Mouse (Mus musculus): Measurements from ENCODE around the gene Cog1. TPM values are rescaled to one million over a fixed set of nuclear protein-coding genes. Genes with fewer than 3 reads are reported as not detected.
"Not testable (repeated sequence)": the region's sequence is repeated elsewhere in the genome, so short reads cannot be mapped to it uniquely, and the experiment has no call there.

Gene Cog1
- polyA plus RNA-seq, 1 experiment from 2014 or later, result 37.7 TPM

GRCm38 (mm10) chr11:113651206-113651906 lies 2.4 kb downstream of the Cog1 start:
- ATAC-seq (no peak), DNase-seq (ENCODE audit: low read depth, low spot score) (no peak)
- CTCF ChIA-PET, result interaction anchor here (1.0 to 3.1 kb wide), 8 partner anchors 9 to 477 kb away, joined by 3 to 10 read pairs (median 5); no protein-coding TSS in a partner anchor

DNA sequence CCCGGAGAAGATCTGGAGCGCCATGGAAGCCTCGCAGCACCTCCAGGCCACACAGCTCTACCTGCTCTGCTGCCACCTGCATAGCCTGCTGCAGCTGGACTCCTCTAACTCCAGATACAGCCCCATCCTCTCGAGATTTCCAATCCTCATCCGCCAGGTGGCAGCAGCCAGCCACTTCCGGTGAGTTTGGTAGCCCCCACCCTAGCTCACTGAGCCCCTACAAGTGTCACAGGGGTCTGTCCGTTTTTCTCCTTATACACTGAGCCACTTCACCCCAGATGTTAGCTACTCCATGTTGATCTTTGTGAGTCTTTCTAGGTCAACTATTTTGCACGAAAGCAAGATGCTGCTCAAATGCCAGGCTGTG lies 2.9 kb downstream of the Cog1 start:
- ChIA-PET POLR2A (interaction anchor here (0.6 to 1.5 kb wide), 2 partner anchors 14 to 26 kb away, joined by 3 to 4 read pairs; no protein-coding TSS in a partner anchor), CTCF (interaction anchor here (1.0 to 3.1 kb wide), 8 partner anchors 8 to 478 kb away, joined by 3 to 10 read pairs (median 5); no protein-coding TSS in a partner anchor)
- peak; percentile 71 for TF ChIP-seq CTCF (IDR thresholded peaks at IDR 0.05)
- no peaks in the 10 kb centered on the region for H3K27me3 ChIP-seq
- ATAC-seq, result no peak
- in situ Hi-C loops (cut with MboI; ENCODE audit: low pct_unique_long_range_greater_than_20kb), result loop anchor here (5.0 kb wide), 1 partner anchor 160 kb away; no protein-coding TSS in a partner anchor
- no peak for DNase-seq (ENCODE audit: low read depth, low spot score)

More at GRCm38 (mm10) chr11:113651206-113651906, 2.4 kb downstream of the Cog1 start:
- no peaks in the 10 kb centered on the region for H3K27me3 ChIP-seq
- no peak for TF ChIP-seq CTCF (IDR thresholded peaks at IDR 0.05)
- in situ Hi-C loops (cut with MboI; ENCODE audit: low pct_unique_long_range_greater_than_20kb), result loop anchor here (5.0 kb wide), 1 partner anchor 161 kb away; no protein-coding TSS in a partner anchor
- POLR2A ChIA-PET, result interaction anchor here (0.6 to 1.5 kb wide), 2 partner anchors 14 to 27 kb away, joined by 3 to 4 read pairs; no protein-coding TSS in a partner anchor

GRCm38 (mm10) chr11:113652516-113652915 lies 3.5 kb downstream of the Cog1 start:
- no peak for DNase-seq (ENCODE audit: low read depth, low spot score)
- H3K27me3 ChIP-seq, result no peaks in the 10 kb centered on the region
- CTCF ChIA-PET, result interaction anchor here (1.3 to 3.1 kb wide), 5 partner anchors 12 to 164 kb away, joined by 3 to 10 read pairs (median 4); no protein-coding TSS in a partner anchor
- no peak for ATAC-seq
- in situ Hi-C loops (cut with MboI; ENCODE audit: low pct_unique_long_range_greater_than_20kb), result loop anchor here (5.0 kb wide), 1 partner anchor 160 kb away; no protein-coding TSS in a partner anchor
- POLR2A ChIA-PET, result interaction anchor here (1.5 kb wide), 1 partner anchor 26 kb away, joined by 3 read pairs; no protein-coding TSS in a partner anchor
- TF ChIP-seq CTCF (IDR thresholded peaks at IDR 0.05), result no peak

- H3K27me3 ChIP-seq, result no peaks in the 10 kb centered on the region
- in situ Hi-C loops (cut with MboI; ENCODE audit: low pct_unique_long_range_greater_than_20kb), result loop anchor here (5.0 kb wide), 1 partner anchor 158 kb away; no protein-coding TSS in a partner anchor
- ChIA-PET POLR2A (interaction anchor here (0.9 kb wide), 1 partner anchor 30 kb away, joined by 3 read pairs; the partner anchor contains the start of genes D11Wsu47e and Fam104a), CTCF (interaction anchor here (0.9 to 3.1 kb wide), 4 partner anchors 10 to 358 kb away, joined by 3 to 10 read pairs (median 4); no protein-coding TSS in a partner anchor)
- DNase-seq (ENCODE audit: low read depth, low spot score) (no peak), ATAC-seq (no peak)
- no peak for TF ChIP-seq CTCF (IDR thresholded peaks at IDR 0.05)
Measured at GRCm38 (mm10) chr11:113654105-113654504, 5.1 kb downstream of the Cog1 start.

DNA sequence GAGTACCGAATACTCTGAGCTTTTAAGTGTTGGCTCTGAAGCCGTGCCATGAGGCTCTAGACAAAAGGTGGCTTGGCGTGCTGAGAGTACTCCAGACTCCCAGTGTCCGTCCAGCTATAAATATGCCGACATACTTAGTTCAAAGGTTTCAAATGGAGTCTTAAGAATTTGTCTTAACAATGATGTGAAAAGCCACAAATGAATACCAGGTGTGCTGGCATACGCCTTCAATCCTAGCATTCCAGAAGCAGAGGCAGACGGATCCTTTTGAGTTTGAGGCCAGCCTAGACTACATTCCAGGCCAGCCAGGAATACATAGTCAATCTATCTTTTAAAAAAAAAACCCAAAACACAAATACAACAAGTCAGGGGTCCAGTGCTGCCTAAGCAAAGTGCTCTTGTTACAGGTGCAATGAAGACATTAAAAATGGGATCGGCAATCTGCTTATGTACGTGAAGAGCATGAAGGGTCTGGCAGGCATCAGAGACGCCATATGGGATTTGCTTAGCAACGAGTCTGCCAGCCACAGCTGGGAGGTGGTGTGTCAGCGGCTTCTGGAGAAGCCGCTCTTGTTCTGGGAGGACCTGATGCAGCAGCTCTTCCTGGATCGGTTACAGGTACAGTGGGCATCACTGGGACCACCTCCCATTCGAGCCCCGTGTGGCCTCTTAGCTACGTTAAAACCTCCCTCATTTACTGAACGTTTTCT lies 5.7 kb downstream of the Cog1 start:
- CTCF ChIA-PET, result interaction anchor here (0.9 to 3.1 kb wide), 4 partner anchors 10 to 358 kb away, joined by 3 to 10 read pairs (median 4); no protein-coding TSS in a partner anchor
- in situ Hi-C loops (cut with MboI; ENCODE audit: low pct_unique_long_range_greater_than_20kb), result loop anchor here (5.0 kb wide), 1 partner anchor 158 kb away; no protein-coding TSS in a partner anchor
- DNase-seq (ENCODE audit: low read depth, low spot score) (no peak), ATAC-seq (no peak)
- no peaks in the 10 kb centered on the region for H3K27me3 ChIP-seq
- POLR2A ChIA-PET, result interaction anchor here (0.9 kb wide), 1 partner anchor 30 kb away, joined by 3 read pairs; the partner anchor contains the start of genes D11Wsu47e and Fam104a
- no peak for TF ChIP-seq CTCF (IDR thresholded peaks at IDR 0.05)

DNA sequence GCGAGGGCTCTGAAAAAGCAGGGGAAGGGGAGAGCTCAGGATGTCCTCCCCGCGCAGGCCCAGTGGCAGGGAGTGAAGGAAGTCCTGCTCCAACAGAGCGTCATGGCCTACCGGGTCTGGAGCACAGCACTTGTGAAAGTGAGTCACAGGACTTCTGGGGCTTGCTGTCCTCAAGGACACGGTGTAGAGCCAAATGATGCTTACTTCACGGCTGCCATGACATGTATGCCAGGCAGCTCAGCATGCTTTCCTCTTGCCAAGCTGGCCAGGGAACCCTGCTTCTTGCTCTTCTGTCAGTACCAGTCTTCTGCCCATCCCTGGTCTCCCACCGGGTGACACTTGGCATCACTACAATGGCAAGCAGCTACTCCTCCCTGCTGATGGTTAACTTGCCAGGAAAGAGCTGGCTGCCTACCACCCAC lies 7.6 kb downstream of the Cog1 start:
- CTCF ChIA-PET, result interaction anchor here (1.0 to 1.3 kb wide), 4 partner anchors 11 to 47 kb away, joined by 3 read pairs; no protein-coding TSS in a partner anchor
- DNase-seq (ENCODE audit: low read depth, low spot score) (no peak), ATAC-seq (peak; percentile 24)
- in situ Hi-C loops (cut with MboI; ENCODE audit: low pct_unique_long_range_greater_than_20kb), result no loop called here
- no peak for TF ChIP-seq CTCF (IDR thresholded peaks at IDR 0.05)
- H3K27me3 ChIP-seq, result no peaks in the 10 kb centered on the region
- POLR2A ChIA-PET, result no interaction called here

DNA sequence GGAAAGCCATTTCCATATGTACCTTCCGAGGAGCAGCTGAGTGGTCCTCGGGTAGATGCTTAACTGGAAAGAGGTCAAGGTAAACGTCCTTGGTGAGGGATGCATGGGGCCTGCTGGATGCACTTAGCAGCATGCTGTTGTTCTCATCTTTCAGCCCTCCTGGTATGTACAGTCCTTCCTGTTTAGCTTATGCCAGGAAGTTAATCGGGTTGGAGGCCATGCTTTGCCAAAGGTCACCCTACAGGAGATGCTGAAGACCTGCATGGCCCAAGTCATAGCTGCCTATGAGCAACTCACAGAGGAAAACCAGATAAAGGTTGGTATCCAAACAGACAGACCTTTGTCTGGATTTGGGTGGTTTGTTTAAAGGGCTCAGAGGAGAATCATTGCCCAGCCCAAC lies 8.3 kb downstream of the Cog1 start:
- DNase-seq (ENCODE audit: low read depth, low spot score) (no peak), ATAC-seq (no peak)
- ChIA-PET CTCF (interaction anchor here (1.0 to 1.2 kb wide), 3 partner anchors 22 to 46 kb away, joined by 3 read pairs; no protein-coding TSS in a partner anchor), POLR2A (no interaction called here)
- in situ Hi-C loops (cut with MboI; ENCODE audit: low pct_unique_long_range_greater_than_20kb), result no loop called here
- no peak for TF ChIP-seq CTCF (IDR thresholded peaks at IDR 0.05)
- no peaks in the 10 kb centered on the region for H3K27me3 ChIP-seq

DNA sequence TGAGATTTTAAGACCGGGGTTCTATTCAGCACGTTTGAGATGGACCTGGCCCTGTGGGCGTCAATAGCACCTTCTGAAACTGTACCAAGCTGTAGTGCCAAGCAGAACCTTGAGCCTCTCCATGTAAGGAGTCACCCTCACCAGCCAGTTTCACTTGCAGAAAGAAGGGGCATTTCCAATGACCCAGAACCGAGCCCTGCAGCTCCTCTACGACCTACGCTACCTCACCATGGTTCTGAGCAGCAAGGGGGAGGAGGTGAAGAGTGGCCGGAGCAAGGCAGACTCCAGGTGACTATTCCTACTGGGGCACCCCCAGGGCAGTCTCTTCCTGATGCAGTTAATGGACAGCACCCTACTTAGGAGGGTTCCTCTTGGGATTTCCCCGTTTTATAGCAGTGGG lies 9.3 kb downstream of the Cog1 start:
- DNase-seq (ENCODE audit: low read depth, low spot score) (no peak), ATAC-seq (no peak)
- in situ Hi-C loops (cut with MboI; ENCODE audit: low pct_unique_long_range_greater_than_20kb), result no loop called here
- ChIA-PET POLR2A (no interaction called here), CTCF (no interaction called here)
- no peak for TF ChIP-seq CTCF (IDR thresholded peaks at IDR 0.05)
- H3K27me3 ChIP-seq, result no peaks in the 10 kb centered on the region

GRCm38 (mm10) chr11:113658763-113659162 lies 9.8 kb downstream of the Cog1 start:
- no peak for TF ChIP-seq CTCF (IDR thresholded peaks at IDR 0.05)

DNA sequence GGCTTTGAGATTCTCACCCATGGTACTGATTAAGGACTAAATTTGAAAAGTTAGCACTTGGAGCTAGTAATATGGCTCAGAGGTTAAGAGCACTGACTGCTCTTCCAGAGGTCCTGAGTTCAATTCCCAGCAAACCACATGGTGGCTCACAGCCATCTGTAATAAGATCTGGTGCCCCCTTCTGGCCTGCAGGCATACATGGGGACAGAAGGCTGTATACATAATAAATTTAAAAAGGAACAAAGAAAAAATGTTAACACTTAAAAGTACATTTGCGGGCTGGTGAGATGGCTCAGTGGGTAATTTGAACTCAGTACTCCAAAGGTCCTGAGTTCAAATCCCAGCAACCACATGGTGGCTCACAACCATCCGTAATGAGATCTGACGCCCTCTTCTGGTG lies 11.2 kb downstream of the Cog1 start:
- CTCF ChIA-PET, result interaction anchor here (1.1 kb wide), 1 partner anchor 9 kb away, joined by 4 read pairs; no protein-coding TSS in a partner anchor
- H3K27me3 ChIP-seq; ATAC-seq; DNase-seq (ENCODE audit: low read depth, low spot score); in situ Hi-C loops (cut with MboI; ENCODE audit: low pct_unique_long_range_greater_than_20kb): not testable (repeated sequence)
- POLR2A ChIA-PET, result interaction anchor here (0.6 to 1.4 kb wide), 2 partner anchors 9 to 14 kb away, joined by 3 read pairs; no protein-coding TSS in a partner anchor

More at GRCm38 (mm10) chr11:113658763-113659162, 9.8 kb downstream of the Cog1 start:
- CTCF ChIA-PET, result no interaction called here
- ATAC-seq (no peak), DNase-seq (ENCODE audit: low read depth, low spot score) (no peak)
- in situ Hi-C loops (cut with MboI; ENCODE audit: low pct_unique_long_range_greater_than_20kb), result no loop called here
- POLR2A ChIA-PET, result no interaction called here
- H3K27me3 ChIP-seq, result no peaks in the 10 kb centered on the region

Data from Patski (cell line).